Mouse (Mus musculus) stomach, postnatal 0 days (tissue): ENCODE data around the gene Slc32a1. TPM values are rescaled to one million over a fixed set of nuclear protein-coding genes. Genes with fewer than 3 reads are reported as not detected.

Experiments
- ATAC-seq: fragments of 200-750 bp; cut with Nextera tagmentation; 2 replicates; pipeline ENCODE4 v1.8.0; 2017; ENCODE audit not compliant: low FRiP score, low TSS enrichment
- DNase-seq: peaks from one replicate; pipeline ENCODE4 v3.0.0-alpha.2; 2016; ENCODE audit warnings: low spot score
- H3K27ac ChIP-seq: fragments of 300-500 bp; sonication (generic); replicated peaks from 2 replicates; pipeline ENCODE4 v1.5.1; 2014; ENCODE audit warnings: mild to moderate bottlenecking, control low read depth
- H3K27me3 ChIP-seq: fragments of 300-500 bp; sonication (generic); 2 replicates; pipeline ENCODE4 v1.6.1; 2014; ENCODE audit warnings: low read length; ENCODE audit not compliant: control insufficient read depth, insufficient read depth
- H3K36me3 ChIP-seq: fragments of 300-500 bp; sonication (generic); 2 replicates; pipeline ENCODE4 v1.6.1; 2014; ENCODE audit warnings: low read length, mixed read lengths; ENCODE audit not compliant: control insufficient read depth, insufficient read depth
- H3K4me1 ChIP-seq: fragments of 300-500 bp; sonication (generic); replicated peaks from 2 replicates; pipeline ENCODE4 v1.6.1; 2014; ENCODE audit warnings: antibody characterized with exemption; ENCODE audit not compliant: control insufficient read depth, insufficient read depth
- H3K4me2 ChIP-seq: fragments of 300-500 bp; sonication (generic); replicated peaks from 2 replicates; pipeline ENCODE4 v1.6.1; 2014; ENCODE audit warnings: low read depth, mild to moderate bottlenecking, control low read depth, moderate library complexity
- H3K4me3 ChIP-seq: fragments of 300-500 bp; sonication (generic); 2 replicates; pipeline ENCODE4 v1.5.1; 2014; ENCODE audit warnings: low read depth, low read length, control low read depth
- H3K9ac ChIP-seq: fragments of 300-500 bp; sonication (generic); 2 replicates; pipeline ENCODE4 v1.6.1; 2014; ENCODE audit warnings: mild to moderate bottlenecking, low read length, control low read depth, mixed read lengths
- H3K9me3 ChIP-seq: fragments of 300-500 bp; sonication (generic); 2 replicates; pipeline ENCODE4 v1.6.1; 2016; ENCODE audit warnings: low read length; ENCODE audit not compliant: control insufficient read depth
- CTCF ChIP-seq: IDR thresholded peaks from 2 replicates; pipeline ENCODE4 v1.5.1; 2016; ENCODE audit warnings: antibody characterized with exemption, low read depth, mild to moderate bottlenecking, moderate library complexity
- EP300 ChIP-seq: optimal IDR thresholded peaks from 2 replicates; pipeline ENCODE3; 2016; ENCODE audit warnings: antibody characterized with exemption
- WGBS: fragments of 180-500 bp; shearing (Covaris S2); extraction: QIAGEN DNeasy Blood & Tissue Kit; methylation state at CpG from one replicate; pipeline ENCODE4 v1.1.7; 2014; 5-methylcytosine and 5-hydroxymethylcytosine counted together
- microRNA counts: library from miRNA; unstranded; fragments of <30 nt; microRNA quantifications from one replicate; lab custom pipeline; 2015
- microRNA-seq: library from miRNA; unstranded; fragments of <30 nt; microRNA quantifications from one replicate; pipeline ENCODE4, GENCODE M21; 2016
- polyA plus RNA-seq: library from polyadenylated mRNA; unstranded; fragments of >200 nt; fragmentation: Nextera tagmentation; extraction: Ambion mirVana; gene quantifications from 2 replicates; pipeline ENCODE4 v1.2.1, GENCODE M21; 2015

Slc32a1 gene
- polyA plus RNA-seq, 1 experiment from 2014 or later: not detected

- ATAC-seq: no peak
- Histone ChIP-seq H3K9me3 (no peaks in the 10 kb centered on the region), H3K36me3 (no peaks in the 10 kb centered on the region), H3K27me3 (no peaks in the 10 kb centered on the region), H3K9ac (no peak overlapping the region), H3K4me2 (no peak overlapping the region), H3K4me1 (no peaks in the 10 kb centered on the region), H3K4me3 (no peak overlapping the region), H3K27ac (0 out of 2 replicates have a peak overlapping the region, but pooled peaks have one; percentile 30)
- WGBS: 55% methylated on average over 3 of the region's 3 CpGs
- no peak for TF ChIP-seq CTCF
- TF ChIP-seq EP300: no peak
- DNase-seq: no peak
Observed at GRCm38 (mm10) chr2:158659346-158659745, 48.8 kb downstream of the Slc32a1 start.

- DNase-seq (no peak), ATAC-seq (no peak)
- 52% methylated on average over 4 of the region's 4 CpGs for WGBS
- Histone ChIP-seq H3K4me2 (no peak within 1 kb of the TSS), H3K9ac (no peak within 1 kb of the TSS), H3K27me3 (peaks cover 14% of the 10 kb centered on the region; the same call in 1 of the 2 replicates), H3K27ac (no peak within 1 kb of the TSS), H3K9me3 (no peaks in the 10 kb centered on the region), H3K4me1 (peaks cover 3% of the 10 kb centered on the region; the same call in 1 of the 2 replicates), H3K36me3 (no peaks in the 10 kb centered on the region), H3K4me3 (no peak within 1 kb of the TSS)
- no peak for TF ChIP-seq EP300
- TF ChIP-seq CTCF: no peak
Observed at GRCm38 (mm10) chr2:158665098-158665497, 54.5 kb downstream of the Slc32a1 start, which contains the start of gene Ppp1r16b. Ppp1r16b (plus strand) TSS chr2:158665398.

MicroRNA genes within 50 kb of the gene (microRNA counts, 519-probe panel; counts per million panel counts)
- microRNA mmu-miR-3474 (lab: Ali Mortazavi, UCI): not detected

Small RNA genes lying within 50 kb of the gene (microRNA-seq; reads per million reads assigned to microRNA genes)
- not detected for gene Mir3474

Other genes starting within 250 kb of the Slc32a1 start
- 3.3 and 3.7 TPM in 2 replicates for gene Snhg11, start 235.1 kb upstream of the Slc32a1 start, polyA plus RNA-seq
- gene Ralgapb, start 200.9 kb upstream of the Slc32a1 start, polyA plus RNA-seq: 11.4 and 14.1 TPM in 2 replicates
- gene Adig, start 108.2 kb upstream of the Slc32a1 start, polyA plus RNA-seq: 2.3 and 2.9 TPM in 2 replicates
- gene Arhgap40, start 98.0 kb upstream of the Slc32a1 start, polyA plus RNA-seq: 11.4 and 12.7 TPM in 2 replicates
- gene Actr5, start 14.1 kb downstream of the Slc32a1 start, polyA plus RNA-seq: 5.1 and 5.2 TPM in 2 replicates
- 2.0 and 2.1 TPM in 2 replicates for gene Ppp1r16b, start 54.6 kb downstream of the Slc32a1 start, polyA plus RNA-seq
- 61.1 and 61.3 TPM in 2 replicates for gene Fam83d, start 157.3 kb downstream of the Slc32a1 start, polyA plus RNA-seq
- 5.6 and 6.5 TPM in 2 replicates for gene Dhx35, start 184.0 kb downstream of the Slc32a1 start, polyA plus RNA-seq